Mouse (Mus musculus) embryonic facial prominence, embryonic 14.5 days (tissue): ENCODE measurements around the gene Siglecg. TPM values are rescaled to one million over a fixed set of nuclear protein-coding genes. Genes with fewer than 3 reads are reported as not detected.

ENCODE experiments used
- ATAC-seq: fragments of 200-750 bp; cut with Nextera tagmentation; 2 replicates; pipeline ENCODE4 v1.8.0; 2017; ENCODE audit warnings: low read depth, moderate number of reproducible peaks, moderate TSS enrichment
- DNase-seq: peaks from one replicate; pipeline ENCODE4 v3.0.0-alpha.2; 2015; ENCODE audit warnings: low spot score
- H3K27ac ChIP-seq: fragments of 300-500 bp; sonication (generic); replicated peaks from 2 replicates; pipeline ENCODE4 v1.5.1; 2014; ENCODE audit warnings: low read depth, mild to moderate bottlenecking, low read length, moderate library complexity
- H3K27me3 ChIP-seq: fragments of 300-500 bp; sonication (generic); replicated peaks from 2 replicates; pipeline ENCODE4 v1.6.1; 2014; ENCODE audit warnings: low read length; ENCODE audit not compliant: control insufficient read depth, insufficient read depth
- H3K36me3 ChIP-seq: fragments of 300-500 bp; sonication (generic); 2 replicates; pipeline ENCODE4 v1.6.1; 2014; ENCODE audit warnings: low read length, mixed read lengths; ENCODE audit not compliant: control insufficient read depth, insufficient read depth
- H3K4me1 ChIP-seq: fragments of 300-500 bp; sonication (generic); 2 replicates; pipeline ENCODE4 v1.6.1; 2014; ENCODE audit warnings: antibody characterized with exemption, low read length; ENCODE audit not compliant: control insufficient read depth, insufficient read depth
- H3K4me2 ChIP-seq: fragments of 300-500 bp; sonication (generic); 2 replicates; pipeline ENCODE4 v1.6.1; 2014; ENCODE audit warnings: low read depth, mild to moderate bottlenecking, low read length, moderate library complexity, mixed read lengths
- H3K4me3 ChIP-seq: fragments of 300-500 bp; sonication (generic); 2 replicates; pipeline ENCODE4 v1.5.1; 2014; ENCODE audit warnings: low read depth, mild to moderate bottlenecking, low read length
- H3K9ac ChIP-seq: fragments of 300-500 bp; sonication (generic); 2 replicates; pipeline ENCODE4 v1.6.1; 2014; ENCODE audit warnings: low read depth, mild to moderate bottlenecking, low read length, moderate library complexity, mixed read lengths
- H3K9me3 ChIP-seq: fragments of 300-500 bp; sonication (generic); 2 replicates; pipeline ENCODE4 v1.6.1; 2016; ENCODE audit warnings: low read length; ENCODE audit not compliant: control insufficient read depth
- WGBS: fragments of 180-500 bp; shearing (Covaris S2); extraction: QIAGEN DNeasy Blood & Tissue Kit; methylation state at CpG from one replicate; pipeline ENCODE4 v1.1.7; 2014; 5-methylcytosine and 5-hydroxymethylcytosine counted together
- polyA plus RNA-seq: library from polyadenylated mRNA; unstranded; fragments of >200 nt; fragmentation: Nextera tagmentation; extraction: Ambion mirVana; gene quantifications from 2 replicates; pipeline ENCODE4 v1.2.1, GENCODE M21; 2014

Siglecg gene
- polyA plus RNA-seq, 1 experiment from 2014 or later = 0.17 TPM

GRCm38 (mm10) chr7:43448246-43448645, 40.2 kb downstream of the Siglecg start:
- H3K4me3 ChIP-seq = no peak overlapping the region
- peaks cover 9% of the 10 kb centered on the region for H3K4me1 ChIP-seq
- no peak overlapping the region for H3K4me2 ChIP-seq
- no peak overlapping the region for H3K27ac ChIP-seq
- H3K9me3 ChIP-seq = no peaks in the 10 kb centered on the region
- peaks cover 11% of the 10 kb centered on the region for H3K36me3 ChIP-seq
- H3K9ac ChIP-seq = no peak overlapping the region
- ATAC-seq (no peak), DNase-seq (no peak)
- 88% methylated on average over 2 of the region's 3 CpGs for WGBS
- H3K27me3 ChIP-seq = no peaks in the 10 kb centered on the region

- Histone ChIP-seq H3K36me3 (peaks cover 27% of the 10 kb centered on the region), H3K27me3 (no peaks in the 10 kb centered on the region), H3K27ac (no peak overlapping the region), H3K4me1 (peaks cover 2% of the 10 kb centered on the region), H3K4me3 (no peak overlapping the region), H3K4me2 (no peak overlapping the region), H3K9ac (no peak overlapping the region), H3K9me3 (no peaks in the 10 kb centered on the region)
- no peak for ATAC-seq
- 92% methylated on average over 2 of the region's 2 CpGs for WGBS
- no peak for DNase-seq
Observed at GRCm38 (mm10) chr7:43449811-43450210, 41.8 kb downstream of the Siglecg start.

- Histone ChIP-seq H3K27ac (no peak overlapping the region), H3K36me3 (peaks cover 45% of the 10 kb centered on the region), H3K9ac (no peak overlapping the region), H3K27me3 (no peaks in the 10 kb centered on the region), H3K9me3 (no peaks in the 10 kb centered on the region), H3K4me3 (no peak overlapping the region), H3K4me2 (no peak overlapping the region), H3K4me1 (no peaks in the 10 kb centered on the region)
- DNase-seq = no peak
- 94% methylated on average over 11 of the region's 11 CpGs for WGBS
- no peak for ATAC-seq
Observed at GRCm38 (mm10) chr7:43451726-43452125, 43.7 kb downstream of the Siglecg start.

GRCm38 (mm10) chr7:43452609-43453008, 44.6 kb downstream of the Siglecg start:
- Histone ChIP-seq H3K9me3 (no peaks in the 10 kb centered on the region), H3K4me3 (no peak overlapping the region), H3K27ac (no peak overlapping the region), H3K4me1 (no peaks in the 10 kb centered on the region), H3K27me3 (no peaks in the 10 kb centered on the region), H3K9ac (no peak overlapping the region), H3K4me2 (no peak overlapping the region), H3K36me3 (peaks cover 52% of the 10 kb centered on the region)
- ATAC-seq (no peak), DNase-seq (no peak)
- 41% methylated on average over 3 of the region's 4 CpGs for WGBS

GRCm38 (mm10) chr7:43453599-43454355, 45.8 kb downstream of the Siglecg start:
- Histone ChIP-seq H3K4me1 (no peaks in the 10 kb centered on the region), H3K9me3 (no peaks in the 10 kb centered on the region), H3K27ac (no peak overlapping the region), H3K9ac (no peak overlapping the region), H3K4me2 (no peak overlapping the region), H3K4me3 (no peak overlapping the region), H3K36me3 (peaks cover 55% of the 10 kb centered on the region), H3K27me3 (no peaks in the 10 kb centered on the region)
- no peak for DNase-seq
- peak; percentile 38; the same call in 1 of the 2 replicates for ATAC-seq
- WGBS = 76% methylated on average over 14 of the region's 14 CpGs

GRCm38 (mm10) chr7:43454371-43454770, 46.4 kb downstream of the Siglecg start:
- Histone ChIP-seq H3K27me3 (no peaks in the 10 kb centered on the region), H3K4me3 (no peak overlapping the region), H3K36me3 (peaks cover 55% of the 10 kb centered on the region), H3K9me3 (no peaks in the 10 kb centered on the region), H3K27ac (no peak overlapping the region), H3K9ac (no peak overlapping the region), H3K4me1 (no peaks in the 10 kb centered on the region), H3K4me2 (no peak overlapping the region)
- no peak for DNase-seq
- WGBS = 76% methylated on average over 6 of the region's 6 CpGs
- ATAC-seq = no peak

- Histone ChIP-seq H3K9ac (no peak within 1 kb of the TSS), H3K9me3 (no peaks in the 10 kb centered on the region), H3K27me3 (peaks cover 11% of the 10 kb centered on the region), H3K36me3 (0 out of 2 replicates have a peak, but pooled peaks cover under 1% of the 10 kb centered on the region), H3K27ac (no peak within 1 kb of the TSS), H3K4me3 (no peak within 1 kb of the TSS), H3K4me2 (no peak within 1 kb of the TSS), H3K4me1 (no peaks in the 10 kb centered on the region)
- 64% methylated on average over 3 of the region's 4 CpGs for WGBS
- no peak for DNase-seq
- no peak for ATAC-seq
Observed at GRCm38 (mm10) chr7:43462851-43463250, 54.8 kb downstream of the Siglecg start, which contains the start of gene Vsig10l. TSS of gene Vsig10l (plus strand) at chr7:43463151.

- Histone ChIP-seq H3K27me3 (peaks cover 11% of the 10 kb centered on the region), H3K27ac (no peak overlapping the region), H3K4me1 (no peaks in the 10 kb centered on the region), H3K4me2 (no peak overlapping the region), H3K9ac (no peak overlapping the region), H3K36me3 (no peaks in the 10 kb centered on the region), H3K4me3 (no peak overlapping the region), H3K9me3 (no peaks in the 10 kb centered on the region)
- 84% methylated on average over 7 of the region's 7 CpGs for WGBS
- DNase-seq (no peak), ATAC-seq (no peak)
Observed at GRCm38 (mm10) chr7:43463976-43464375, 56.0 kb downstream of the Siglecg start.

GRCm38 (mm10) chr7:43464864-43465343, 56.9 kb downstream of the Siglecg start:
- no peaks in the 10 kb centered on the region for H3K4me1 ChIP-seq
- H3K4me3 ChIP-seq = peak overlapping the region; percentile 50
- 6% methylated on average over 28 of the region's 35 CpGs for WGBS
- peaks cover 11% of the 10 kb centered on the region for H3K27me3 ChIP-seq
- no peaks in the 10 kb centered on the region for H3K9me3 ChIP-seq
- peak; percentile 34 for DNase-seq
- H3K36me3 ChIP-seq = no peaks in the 10 kb centered on the region
- H3K4me2 ChIP-seq = peak overlapping the region; percentile 90
- H3K9ac ChIP-seq = peak overlapping the region; percentile 61
- no peak overlapping the region for H3K27ac ChIP-seq
- ATAC-seq = no peak
